Mouse (Mus musculus) right cerebral cortex, postnatal 10 days (tissue): Measurements from ENCODE around the gene Dhodh.

Source experiments
- DNase-seq, 2 experiments: peaks; one replicate each; pipeline ENCODE4 v3.0.0; 2021; ENCODE audit warnings: low spot score in 2 of 2

The Dhodh gene

GRCm38 (mm10) chr8:109608271-109609152, at the start of gene Dhodh:
TSS of gene Dhodh (minus strand) at chr8:109608673.
- peak; percentile 99 for DNase-seq

GRCm38 (mm10) chr8:109656860-109657259, 48.4 kb upstream of the Dhodh start:
- peak; percentile 43 to 49 for DNase-seq

- no peak for DNase-seq
Measured at GRCm38 (mm10) chr8:109650801-109651200, 42.3 kb upstream of the Dhodh start.

GRCm38 (mm10) chr8:109648469-109648868, 40.0 kb upstream of the Dhodh start:
- DNase-seq: no peak

- DNase-seq: peak in 1 of 2 experiments; percentile 44
Measured at GRCm38 (mm10) chr8:109647331-109647730, 38.9 kb upstream of the Dhodh start.

- no peak for DNase-seq
Measured at GRCm38 (mm10) chr8:109641236-109641635, 32.8 kb upstream of the Dhodh start.

GRCm38 (mm10) chr8:109640410-109640809, 31.9 kb upstream of the Dhodh start:
- no peak for DNase-seq

- no peak for DNase-seq
Measured at GRCm38 (mm10) chr8:109638851-109639250, 30.4 kb upstream of the Dhodh start.

- DNase-seq: no peak
Measured at GRCm38 (mm10) chr8:109635146-109635545, 26.7 kb upstream of the Dhodh start.

- peak in 1 of 2 experiments; percentile 39 for DNase-seq
Measured at GRCm38 (mm10) chr8:109632498-109632897, 24.0 kb upstream of the Dhodh start.

- DNase-seq: peak in 1 of 2 experiments; percentile 42
Measured at GRCm38 (mm10) chr8:109628638-109629037, 20.2 kb upstream of the Dhodh start.

- no peak for DNase-seq
Measured at GRCm38 (mm10) chr8:109615569-109615968, 7.1 kb upstream of the Dhodh start.

- DNase-seq: no peak
Measured at GRCm38 (mm10) chr8:109614243-109615210, 6.1 kb upstream of the Dhodh start, which contains the start of gene Pkd1l3. TSS of gene Pkd1l3 (plus strand) at chr8:109614517.

- DNase-seq: peak in 1 of 2 experiments; percentile 46
Measured at GRCm38 (mm10) chr8:109609153-109609502, 655 bp upstream of the Dhodh start.

- no peak for DNase-seq
Measured at GRCm38 (mm10) chr8:109607650-109608049, 823 bp downstream of the Dhodh start.

- no peak for DNase-seq
Measured at GRCm38 (mm10) chr8:109606725-109607124, 1.7 kb downstream of the Dhodh start.

GRCm38 (mm10) chr8:109595854-109596253, 12.6 kb downstream of the Dhodh start:
- DNase-seq: peak in 1 of 2 experiments; percentile 51

GRCm38 (mm10) chr8:109593117-109593788, 15.2 kb downstream of the Dhodh start:
- DNase-seq: no peak

GRCm38 (mm10) chr8:109592164-109592563, 16.3 kb downstream of the Dhodh start:
- DNase-seq: no peak

- DNase-seq: no peak
Measured at GRCm38 (mm10) chr8:109591367-109591766, 17.1 kb downstream of the Dhodh start.

GRCm38 (mm10) chr8:109590901-109591300, 17.6 kb downstream of the Dhodh start:
- no peak for DNase-seq
